Mouse (Mus musculus) retina, postnatal 1 day (tissue): ENCODE data around the gene Tff1.

Experiments
- DNase-seq: peaks from one replicate; pipeline ENCODE4 v3.0.0-alpha.2; 2012

Gene Tff1

GRCm38 (mm10) chr17:31165127-31165526 is at the start of gene Tff1:
Gene Tff1 (minus strand): TSS chr17:31165277.
- no peak for DNase-seq

GRCm38 (mm10) chr17:31211881-31212280 is 46.8 kb upstream of the Tff1 start:
- DNase-seq = no peak

- no peak for DNase-seq
Measured at GRCm38 (mm10) chr17:31210299-31210698, 45.2 kb upstream of the Tff1 start.

GRCm38 (mm10) chr17:31209376-31209930 is 44.4 kb upstream of the Tff1 start:
- DNase-seq = no peak

GRCm38 (mm10) chr17:31208654-31209053 is 43.6 kb upstream of the Tff1 start:
- DNase-seq = no peak

- no peak for DNase-seq
Measured at GRCm38 (mm10) chr17:31207771-31208334, 42.8 kb upstream of the Tff1 start, which contains the start of gene Ubash3a. Gene Ubash3a (plus strand): TSS chr17:31207873.

GRCm38 (mm10) chr17:31198877-31199276 is 33.8 kb upstream of the Tff1 start, which contains the start of gene Tmprss3:
Gene Tmprss3 (minus strand): TSS chr17:31198977.
- DNase-seq = no peak

- no peak for DNase-seq
Measured at GRCm38 (mm10) chr17:31196283-31196682, 31.2 kb upstream of the Tff1 start.

GRCm38 (mm10) chr17:31195207-31195606 is 30.1 kb upstream of the Tff1 start:
- DNase-seq = no peak

- DNase-seq = no peak
Measured at GRCm38 (mm10) chr17:31193360-31193759, 28.3 kb upstream of the Tff1 start.

- no peak for DNase-seq
Measured at GRCm38 (mm10) chr17:31192663-31193062, 27.6 kb upstream of the Tff1 start.

GRCm38 (mm10) chr17:31191825-31192224 is 26.7 kb upstream of the Tff1 start:
- DNase-seq = no peak

GRCm38 (mm10) chr17:31187370-31187769 is 22.3 kb upstream of the Tff1 start:
- DNase-seq = peak; percentile 81

GRCm38 (mm10) chr17:31184269-31184990 is 19.4 kb upstream of the Tff1 start:
- no peak for DNase-seq

GRCm38 (mm10) chr17:31183180-31183974 is 18.3 kb upstream of the Tff1 start:
- peak; percentile 27 for DNase-seq

GRCm38 (mm10) chr17:31181490-31181889 is 16.4 kb upstream of the Tff1 start:
- no peak for DNase-seq

GRCm38 (mm10) chr17:31176321-31176720 is 11.2 kb upstream of the Tff1 start:
- DNase-seq = no peak

- no peak for DNase-seq
Measured at GRCm38 (mm10) chr17:31169796-31170195, 4.7 kb upstream of the Tff1 start.

GRCm38 (mm10) chr17:31163821-31164220 is 1.3 kb downstream of the Tff1 start:
- no peak for DNase-seq

- no peak for DNase-seq
Measured at GRCm38 (mm10) chr17:31162607-31163006, 2.5 kb downstream of the Tff1 start.

GRCm38 (mm10) chr17:31160291-31160690 is 4.8 kb downstream of the Tff1 start:
- no peak for DNase-seq

- no peak for DNase-seq
Measured at GRCm38 (mm10) chr17:31157921-31158320, 7.2 kb downstream of the Tff1 start.

- no peak for DNase-seq
Measured at GRCm38 (mm10) chr17:31153785-31154184, 11.3 kb downstream of the Tff1 start.
